Mouse (Mus musculus) heart, postnatal 0 days (tissue): ENCODE measurements at regions not wholly inside any gene's neighbourhood (a gene's known extent, or its start where the extent isn't known, plus 50 kb on each side); places are given as distances from the start of the nearest gene placed in this dataset.

Experiments used
- ATAC-seq: fragments of 200-750 bp; cut with Nextera tagmentation; 2 replicates; pipeline ENCODE4 v1.8.0; 2017; ENCODE audit warnings: low read depth, moderate number of reproducible peaks, moderate library complexity; ENCODE audit not compliant: insufficient read depth
- DNase-seq: peaks from one replicate; pipeline ENCODE4 v3.0.0-alpha.2; 2016; ENCODE audit warnings: low spot score
- H3K27ac ChIP-seq: fragments of 300-500 bp; sonication (generic); 2 replicates; pipeline ENCODE4 v1.5.1; 2014; ENCODE audit warnings: low read depth, mild to moderate bottlenecking
- H3K27me3 ChIP-seq: fragments of 300-500 bp; sonication (generic); 2 replicates; pipeline ENCODE4 v1.6.1; 2014; ENCODE audit warnings: low read length, mixed read lengths; ENCODE audit not compliant: control insufficient read depth, insufficient read depth
- H3K36me3 ChIP-seq: fragments of 300-500 bp; sonication (generic); replicated peaks from 2 replicates; pipeline ENCODE4 v1.6.1; 2014; ENCODE audit warnings: low read length, mixed read lengths; ENCODE audit not compliant: control insufficient read depth, insufficient read depth
- H3K4me1 ChIP-seq: fragments of 300-500 bp; sonication (generic); 2 replicates; pipeline ENCODE4 v1.6.1; 2014; ENCODE audit warnings: antibody characterized with exemption; ENCODE audit not compliant: control insufficient read depth, insufficient read depth
- H3K4me2 ChIP-seq: fragments of 300-500 bp; sonication (generic); 2 replicates; pipeline ENCODE4 v1.6.1; 2014; ENCODE audit warnings: low read depth, mild to moderate bottlenecking, low read length, moderate library complexity
- H3K4me3 ChIP-seq: fragments of 300-500 bp; sonication (generic); 2 replicates; pipeline ENCODE4 v1.5.1; 2014; ENCODE audit warnings: low read depth, low read length
- H3K9ac ChIP-seq: fragments of 300-500 bp; sonication (generic); replicated peaks from 2 replicates; pipeline ENCODE4 v1.6.1; 2014; ENCODE audit warnings: low read depth, low read length, mixed read lengths
- H3K9me3 ChIP-seq: fragments of 300-500 bp; sonication (generic); replicated peaks from 2 replicates; pipeline ENCODE4 v1.6.1; 2016; ENCODE audit warnings: low read length; ENCODE audit not compliant: control insufficient read depth
- CTCF ChIP-seq: IDR thresholded peaks from 2 replicates; pipeline ENCODE4 v1.5.1; 2016; ENCODE audit warnings: antibody characterized with exemption, control low read depth, low read depth
- EP300 ChIP-seq: IDR thresholded peaks from 2 replicates; pipeline ENCODE4 v1.6.1; 2016; ENCODE audit warnings: antibody characterized with exemption, low read depth
- WGBS: fragments of 180-500 bp; shearing (Covaris S2); extraction: QIAGEN DNeasy Blood & Tissue Kit; methylation state at CpG from one replicate; pipeline ENCODE4 v1.1.7; 2014; 5-methylcytosine and 5-hydroxymethylcytosine counted together

GRCm38 (mm10) chr12:12529541-12529940 lies 267.6 kb downstream of the Fam49a start:
- TF ChIP-seq EP300: no peak
- no peak for TF ChIP-seq CTCF
- H3K9me3 ChIP-seq: no peaks in the 10 kb centered on the region
- no peak overlapping the region for H3K9ac ChIP-seq
- 78% methylated on average over 5 of the region's 5 CpGs for WGBS
- no peak overlapping the region for H3K4me2 ChIP-seq
- no peak overlapping the region for H3K27ac ChIP-seq
- peaks cover 35% of the 10 kb centered on the region for H3K4me1 ChIP-seq
- no peak for DNase-seq
- H3K36me3 ChIP-seq: no peaks in the 10 kb centered on the region
- H3K27me3 ChIP-seq: no peaks in the 10 kb centered on the region
- no peak for ATAC-seq
- no peak overlapping the region for H3K4me3 ChIP-seq

DNA sequence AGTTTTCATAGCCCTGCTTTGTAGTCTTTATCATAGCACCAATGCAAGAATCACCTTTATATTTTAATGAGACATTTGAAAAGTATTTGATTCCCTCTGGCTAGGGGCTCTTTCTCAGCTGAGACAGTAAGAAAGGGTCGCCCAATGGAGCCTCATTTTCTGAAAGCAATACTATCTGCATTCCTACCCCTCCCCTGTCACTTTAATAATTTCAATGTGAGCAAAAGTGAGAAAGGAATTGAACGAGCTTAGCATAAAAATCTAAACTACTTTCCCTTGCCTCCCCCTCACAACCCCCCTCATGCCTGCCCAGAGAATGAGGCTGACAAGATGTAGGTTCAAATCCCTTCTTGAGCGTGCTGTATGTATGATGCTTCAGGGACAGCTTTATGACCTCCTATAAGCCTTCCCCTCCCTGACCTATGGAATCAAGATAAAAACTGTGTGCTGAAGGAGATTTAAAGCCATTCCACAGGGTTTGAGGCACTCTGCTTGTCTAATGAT lies 266.6 kb downstream of the Fam49a start:
- 49% methylated on average over 3 of the region's 3 CpGs for WGBS
- H3K27me3 ChIP-seq: no peaks in the 10 kb centered on the region
- no peak for DNase-seq
- H3K9ac ChIP-seq: 0 out of 2 replicates have a peak overlapping the region, but pooled peaks have one; percentile 15
- TF ChIP-seq CTCF (no peak), EP300 (no peak)
- H3K4me2 ChIP-seq: no peak overlapping the region
- no peaks in the 10 kb centered on the region for H3K9me3 ChIP-seq
- peak overlapping the region; percentile 79 for H3K27ac ChIP-seq
- no peak for ATAC-seq
- no peak overlapping the region for H3K4me3 ChIP-seq
- peaks cover 35% of the 10 kb centered on the region for H3K4me1 ChIP-seq
- H3K36me3 ChIP-seq: no peaks in the 10 kb centered on the region

DNA sequence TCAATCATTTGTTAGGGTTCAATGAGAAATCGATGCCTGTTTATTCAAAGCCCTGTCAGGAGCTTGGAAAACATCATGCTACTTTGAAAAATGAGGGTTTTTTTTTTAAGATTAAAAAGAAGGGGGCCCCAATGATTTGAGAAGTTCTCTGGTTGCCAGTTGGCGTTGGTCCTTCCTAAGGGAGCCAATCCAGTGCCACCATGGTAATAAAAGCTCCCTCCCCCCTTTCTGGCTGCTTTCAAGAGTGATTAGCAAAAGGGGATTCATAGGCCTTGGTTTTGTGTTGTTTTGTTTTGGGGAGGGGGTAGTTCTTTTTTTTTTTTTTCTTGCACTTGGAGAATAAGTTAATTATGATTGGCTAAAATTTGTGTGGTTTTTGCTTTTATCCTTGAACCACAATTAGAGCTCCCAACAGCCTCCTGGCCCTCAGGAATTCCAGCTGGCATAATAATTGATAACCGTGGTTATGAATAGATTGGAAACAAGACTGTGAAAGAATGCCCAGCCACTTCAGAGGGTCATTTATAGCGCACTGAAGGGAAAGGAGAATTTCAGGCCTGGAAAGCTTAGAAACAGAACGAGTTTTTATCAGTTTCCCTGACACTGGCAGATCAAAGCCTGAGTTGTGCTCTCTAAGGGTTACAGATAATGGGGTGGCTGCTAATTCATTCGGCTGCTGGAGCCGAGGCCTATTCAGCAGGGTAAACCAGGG lies 266.0 kb downstream of the Fam49a start:
- Histone ChIP-seq H3K36me3 (no peaks in the 10 kb centered on the region), H3K9ac (0 out of 2 replicates have a peak overlapping the region, but pooled peaks have one; percentile 15), H3K9me3 (no peaks in the 10 kb centered on the region), H3K4me2 (no peak overlapping the region), H3K4me3 (no peak overlapping the region), H3K27me3 (no peaks in the 10 kb centered on the region), H3K4me1 (peaks cover 35% of the 10 kb centered on the region), H3K27ac (peak overlapping the region; percentile 79)
- ATAC-seq: peak; percentile 37; the same call in 1 of the 2 replicates
- DNase-seq: peak; percentile 55
- TF ChIP-seq EP300: no peak
- no peak for TF ChIP-seq CTCF
- WGBS: 33% methylated on average over 7 of the region's 7 CpGs

DNA sequence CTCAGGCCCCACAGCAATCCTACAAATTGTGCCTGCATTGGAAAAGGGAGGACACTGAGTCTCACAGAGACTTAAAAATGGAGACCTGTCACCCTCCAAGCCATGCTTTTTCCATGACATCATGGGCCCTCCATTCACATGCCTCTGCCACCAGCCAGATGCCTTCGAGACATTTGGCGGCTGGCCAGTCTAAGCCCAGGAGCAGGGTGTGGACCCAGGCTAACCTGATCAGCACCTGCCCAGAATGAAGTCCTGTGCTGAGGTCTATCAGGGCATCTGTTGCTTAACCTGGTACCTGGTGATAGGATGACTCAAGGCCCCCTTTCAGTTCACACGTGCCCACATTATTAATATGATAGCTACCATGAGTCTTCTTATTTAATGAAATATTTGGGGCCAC lies 265.4 kb downstream of the Fam49a start:
- DNase-seq (peak; percentile 69), ATAC-seq (peak; percentile 81)
- WGBS: 28% methylated on average over 3 of the region's 3 CpGs
- no peak for TF ChIP-seq CTCF
- no peak for TF ChIP-seq EP300
- Histone ChIP-seq H3K4me1 (peaks cover 35% of the 10 kb centered on the region), H3K4me2 (no peak overlapping the region), H3K4me3 (no peak overlapping the region), H3K27me3 (no peaks in the 10 kb centered on the region), H3K36me3 (no peaks in the 10 kb centered on the region), H3K27ac (peak overlapping the region; percentile 79), H3K9ac (no peak overlapping the region), H3K9me3 (no peaks in the 10 kb centered on the region)

- no peak overlapping the region for H3K4me3 ChIP-seq
- H3K9ac ChIP-seq: no peak overlapping the region
- 95% methylated on average over 8 of the region's 8 CpGs for WGBS
- H3K36me3 ChIP-seq: no peaks in the 10 kb centered on the region
- H3K27me3 ChIP-seq: no peaks in the 10 kb centered on the region
- no peak overlapping the region for H3K27ac ChIP-seq
- no peak for DNase-seq
- peaks cover 10% of the 10 kb centered on the region; the same call in 1 of the 2 replicates for H3K4me1 ChIP-seq
- no peak for TF ChIP-seq CTCF
- TF ChIP-seq EP300: no peak
- no peak overlapping the region for H3K4me2 ChIP-seq
- ATAC-seq: no peak
- H3K9me3 ChIP-seq: no peaks in the 10 kb centered on the region
These were observed 258.4 kb downstream of the Fam49a start for GRCm38 (mm10) chr12:12520311-12520852.
